Mouse (Mus musculus) ovary, postnatal 10 days (tissue): Measurements from ENCODE around the gene Zfp654.

ENCODE experiments used
- DNase-seq: peaks from one replicate; pipeline ENCODE4 v3.0.0; 2022; ENCODE audit warnings: low spot score

Zfp654 gene

DNA sequence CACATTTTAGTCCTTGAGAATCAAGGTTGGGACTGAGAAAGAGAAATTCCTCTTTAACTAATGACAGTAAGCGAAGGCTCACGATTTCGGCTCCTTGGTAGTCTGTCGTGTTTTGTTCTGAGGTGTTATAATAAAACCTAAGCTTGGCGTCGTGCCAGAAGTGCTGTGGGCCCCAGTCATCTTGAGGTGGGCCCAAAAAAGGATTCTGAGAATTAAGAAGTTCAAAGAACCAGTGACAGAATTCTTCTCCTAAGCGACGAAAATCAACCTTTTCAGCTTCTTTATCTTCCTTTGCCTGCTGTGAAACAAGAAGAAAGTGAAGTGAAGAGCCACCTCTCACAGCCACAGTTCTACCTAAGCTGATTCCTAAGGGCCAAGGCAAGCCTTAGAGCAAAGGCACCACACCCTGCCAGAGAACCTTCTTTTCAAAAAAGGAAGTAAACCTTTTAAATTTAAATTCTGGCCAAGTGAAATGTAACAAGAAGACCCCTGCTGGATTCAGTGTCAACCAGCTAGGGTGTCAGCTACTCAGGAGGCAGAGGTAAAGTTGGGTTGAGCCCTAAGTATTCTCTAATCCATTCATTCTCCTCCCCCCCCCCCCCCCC lies 84.7 kb downstream of the Zfp654 start:
- no peak for DNase-seq

DNA sequence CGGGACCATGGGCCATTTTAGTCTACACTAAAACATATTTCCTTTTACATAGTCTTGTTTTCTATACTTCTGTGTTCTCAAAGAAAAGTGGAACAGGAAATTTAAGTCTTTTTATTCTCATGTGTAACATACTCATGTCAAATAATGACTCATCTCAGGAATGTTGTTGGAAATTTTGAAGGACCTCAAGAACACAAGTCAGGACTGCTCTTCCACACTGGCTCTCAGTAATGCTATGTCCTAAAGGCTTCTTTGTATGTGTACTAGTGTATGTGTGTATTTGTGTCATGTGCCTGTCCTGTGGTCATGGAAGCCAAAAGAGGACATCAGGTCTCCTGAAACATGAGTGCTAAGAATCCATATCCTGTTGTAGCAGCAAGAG lies 92.2 kb downstream of the Zfp654 start:
- DNase-seq, result no peak

DNA sequence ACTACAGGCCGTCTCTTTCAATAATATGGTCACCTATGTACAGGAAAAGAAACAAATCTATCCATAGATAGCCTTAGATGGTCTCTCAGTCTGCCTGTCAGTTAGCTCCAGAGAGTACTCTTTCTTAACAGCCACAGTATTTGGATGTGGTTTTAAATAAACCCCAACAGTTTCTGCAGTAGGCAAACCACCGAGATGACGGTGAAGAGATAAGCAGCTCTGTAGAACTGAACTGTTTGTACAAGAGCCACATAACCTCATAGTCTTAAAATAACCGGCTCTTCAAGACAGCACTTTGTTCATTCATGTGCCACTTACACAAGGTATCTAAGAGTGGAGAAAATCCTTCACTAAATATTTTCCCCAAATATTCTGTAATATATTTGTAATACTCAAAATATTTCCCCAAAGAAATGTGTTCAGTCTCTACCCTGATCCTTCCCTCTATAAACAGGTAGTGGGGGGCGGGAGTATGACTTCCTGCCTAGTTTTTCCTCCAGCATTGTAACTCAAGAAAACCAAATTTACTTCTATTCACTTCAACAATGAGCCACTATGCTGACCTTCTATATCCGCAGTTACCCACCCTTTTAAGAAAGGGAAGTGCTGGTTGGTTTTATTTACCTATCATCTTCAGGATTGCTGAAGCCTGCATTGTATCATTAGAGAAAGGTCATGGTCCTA lies 92.7 kb downstream of the Zfp654 start:
- no peak for DNase-seq

DNA sequence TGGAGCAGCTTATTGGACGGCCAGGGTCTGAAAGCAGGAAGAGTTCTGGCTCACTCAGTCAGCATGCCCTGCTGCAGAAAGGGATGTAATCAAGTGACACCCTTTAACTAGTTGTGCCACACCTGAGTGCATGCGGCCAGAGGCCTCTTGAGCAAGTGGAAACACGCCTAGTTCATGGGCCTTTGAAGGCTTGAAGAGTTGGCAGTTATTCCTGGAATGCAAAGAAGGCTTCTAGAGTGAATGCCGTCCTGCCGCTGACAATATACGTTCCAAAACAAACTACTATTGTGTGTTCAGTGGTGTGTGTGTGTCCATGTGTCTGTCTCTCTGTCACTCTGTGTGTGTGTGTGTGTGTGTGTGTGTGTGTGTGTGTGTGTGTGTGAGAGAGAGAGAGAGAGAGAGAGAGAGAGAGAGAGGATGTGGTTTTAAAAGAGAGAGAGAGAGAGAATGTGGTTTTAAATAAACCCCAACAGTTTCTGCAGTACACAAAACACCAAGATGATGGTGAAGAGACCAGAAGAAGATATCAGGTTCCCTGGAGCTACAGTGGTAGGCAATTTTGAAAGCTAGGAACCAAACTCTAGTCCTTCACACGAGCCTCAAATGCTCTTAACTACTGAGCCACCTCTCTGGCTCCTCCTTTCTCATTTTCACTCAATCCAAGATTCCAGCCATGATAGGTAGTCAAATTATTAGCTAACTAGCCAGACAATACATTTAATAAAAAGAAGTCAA lies 93.6 kb downstream of the Zfp654 start:
- DNase-seq, result no peak

DNA sequence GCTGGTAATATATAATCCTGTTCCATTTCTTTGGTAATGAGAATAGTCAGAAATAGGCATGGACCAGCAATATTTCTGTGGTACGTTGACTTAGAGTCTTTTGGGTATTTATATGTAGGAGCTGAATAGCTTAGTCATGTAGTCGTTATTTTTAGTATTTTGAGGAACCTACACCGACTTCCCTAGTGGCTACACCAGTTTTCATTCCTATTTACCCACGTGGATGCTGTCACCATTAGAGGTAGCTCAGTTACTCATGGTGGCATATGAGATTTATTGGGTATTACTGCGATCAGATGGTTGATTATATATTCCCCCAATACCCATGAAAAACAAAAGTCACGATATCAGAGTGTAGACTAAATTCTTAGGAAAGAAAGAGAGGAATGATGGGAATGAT lies 95.1 kb downstream of the Zfp654 start:
- DNase-seq, result no peak

DNA sequence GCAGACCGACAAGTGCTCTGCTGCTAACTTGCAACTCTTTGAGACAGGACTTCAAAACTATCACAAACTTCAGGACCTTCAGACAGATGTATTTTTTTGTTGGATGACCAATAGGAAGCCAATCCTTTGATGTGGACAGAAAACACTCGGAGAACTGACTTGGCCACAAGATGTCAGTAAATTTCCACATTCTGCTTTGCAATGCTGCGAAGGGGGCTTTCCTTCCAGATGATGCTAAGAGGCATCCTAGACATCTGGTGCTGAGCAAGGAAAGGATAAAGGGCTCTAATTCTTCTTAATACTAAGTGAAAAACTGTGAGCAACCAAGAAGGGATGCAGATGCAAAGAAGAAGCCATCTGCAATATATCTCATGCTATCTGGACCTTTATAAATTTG lies 96.7 kb downstream of the Zfp654 start:
- DNase-seq, result no peak

DNA sequence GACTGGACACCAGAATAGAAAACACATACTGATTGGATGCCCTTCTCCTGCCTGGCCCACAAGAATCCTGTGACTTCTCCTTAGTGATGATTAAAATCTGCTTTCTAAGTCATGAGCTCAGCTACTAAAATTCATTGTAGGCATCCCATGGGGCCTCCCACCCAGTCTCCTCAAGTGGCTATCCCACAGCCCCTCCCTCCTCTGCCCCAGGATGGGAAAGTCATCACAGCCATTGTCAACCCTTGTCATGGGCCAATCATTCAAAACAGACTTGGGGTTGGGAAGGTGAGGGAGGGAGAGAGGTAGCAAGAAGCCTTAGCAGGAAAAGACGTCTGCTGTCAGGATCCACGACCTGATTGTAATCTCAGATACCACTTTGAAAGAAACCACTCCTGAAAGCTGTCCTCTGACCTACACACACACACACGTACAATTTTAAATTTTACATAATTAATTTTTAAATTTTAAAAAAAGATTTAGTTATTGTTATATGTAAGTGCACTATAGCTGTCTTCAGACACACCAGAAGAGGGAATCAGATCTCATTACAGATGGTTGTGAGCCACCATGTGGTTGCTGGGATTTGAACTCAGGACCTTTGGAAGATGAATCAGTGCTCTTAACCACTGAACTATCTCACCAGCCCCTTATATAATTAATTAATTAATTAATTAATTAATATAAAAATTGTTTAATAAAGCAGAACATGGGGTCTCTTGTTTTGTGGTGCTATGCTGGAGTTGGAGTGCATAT lies 97.3 kb downstream of the Zfp654 start:
- no peak for DNase-seq

DNA sequence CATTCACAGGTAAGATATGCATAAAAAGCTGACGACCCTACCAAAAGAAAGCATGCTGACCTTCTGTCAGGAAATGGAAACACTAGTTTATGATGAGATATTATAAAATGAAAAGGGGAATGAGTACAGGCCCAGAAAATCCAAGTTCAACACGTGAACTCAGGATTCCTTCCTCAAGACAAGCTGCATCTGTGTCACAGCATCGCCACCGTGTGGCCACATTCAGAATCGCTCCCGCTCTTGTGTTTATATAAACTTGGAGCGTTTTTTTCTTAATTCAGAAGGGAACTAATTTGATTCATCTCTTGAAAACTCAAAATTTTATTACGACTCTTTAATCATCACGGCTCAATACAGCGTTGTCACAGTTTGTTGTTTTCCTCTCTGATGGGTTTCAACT lies 103.2 kb downstream of the Zfp654 start:
- peak; percentile 18 for DNase-seq

DNA sequence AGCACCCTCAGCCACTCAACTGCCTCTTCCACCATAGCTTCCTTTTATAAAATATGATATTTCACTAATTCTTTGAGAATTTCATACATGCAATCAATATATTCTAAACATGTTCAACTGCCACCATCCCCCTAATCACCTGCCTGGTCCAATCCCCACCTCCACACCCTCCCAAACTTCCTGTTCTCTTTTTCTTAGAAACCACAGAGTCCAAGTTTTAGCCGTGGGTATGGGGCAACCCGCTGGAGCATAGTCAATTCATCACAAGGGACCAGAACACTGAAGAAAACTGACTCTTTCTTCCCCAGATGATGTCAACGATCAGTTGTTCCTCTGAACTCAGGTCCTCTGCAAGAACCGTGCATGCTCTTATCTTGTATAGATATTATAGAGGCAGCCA lies 106.4 kb downstream of the Zfp654 start:
- no peak for DNase-seq

DNA sequence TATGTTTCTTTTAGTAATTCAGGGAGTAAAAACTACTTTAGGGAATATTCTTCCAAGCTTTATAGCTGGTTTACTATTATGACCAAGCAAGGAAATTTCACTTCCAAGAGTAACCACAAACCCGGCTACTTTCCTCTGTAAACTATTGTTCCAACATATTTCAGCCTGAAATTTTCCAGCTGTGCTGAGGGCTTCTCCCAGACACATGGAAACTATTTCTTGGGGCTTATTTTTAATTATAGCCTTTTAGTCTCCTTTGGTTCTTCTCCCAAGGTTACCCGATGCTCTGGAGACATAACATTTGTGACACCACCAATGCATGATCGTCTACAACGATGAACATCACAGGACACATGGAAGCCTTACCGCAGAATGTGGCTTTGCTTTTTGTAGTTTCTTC lies 114.2 kb downstream of the Zfp654 start:
- DNase-seq, result no peak
